Mouse (Mus musculus): Measurements from ENCODE around the gene Sh2d3c.

- TF ChIP-seq POLR2A (IDR thresholded peaks at IDR 0.05; ENCODE audit: low read depth, low read length) (no peak), CTCF (IDR thresholded peaks at IDR 0.05; ENCODE audit: extremely low read depth, insufficient read length, insufficient replicate concordance, low read depth, low read length) (no peak)
Measured at GRCm38 (mm10) chr2:32712586-32712933, 8.3 kb upstream of the Sh2d3c start.

All from small intestine, adult 2 months (tissue).